23 mouse cellular contexts compared by ENCODE assay signal in genomic region chr16:29544829-29545228, GRCm38 (mm10). TPM values are rescaled to one million over a fixed set of nuclear protein-coding genes. Genes with fewer than 3 reads are reported as not detected.
DNase-seq lines count a peak whose midpoint lies in the region; ATAC-seq and TF ChIP-seq lines count a peak whose summit lies in the region.
"Had no signal": no experiment of that assay in that cellular context is flagged by ENCODE, and none has a peak within 500 bp of the region (broad histone marks: within the 10 kb centered on the region; RNA-seq: fewer than 3 reads in every experiment).

Gene Atp13a4 (minus strand): TSS chr16:29544864.

- H3K4me3 ChIP-seq in left cerebral cortex, adult 2 months = no peak within 1 kb of the TSS
- H3K4me3 ChIP-seq in hindbrain, embryonic 13.5 days = no peak within 1 kb of the TSS
- H3K4me3 ChIP-seq: heart, embryonic 13.5 days; limb, embryonic 10.5 days; myocyte; neural tube, embryonic 15.5 days had no signal

- no peak for TF ChIP-seq CTCF in left cerebral cortex, adult 2 months (IDR thresholded peaks at IDR 0.05)

- H3K27ac ChIP-seq in left cerebral cortex, adult 2 months = no peak within 1 kb of the TSS
- H3K27ac ChIP-seq in hindbrain, embryonic 13.5 days = no peak within 1 kb of the TSS
- H3K27ac ChIP-seq: heart, embryonic 13.5 days; kidney, postnatal 0 days; limb, embryonic 10.5 days; macrophage; neural tube, embryonic 15.5 days had no signal

- H3K9me3 ChIP-seq in hindbrain, embryonic 13.5 days = no peaks in the 10 kb centered on the region
- H3K9me3 ChIP-seq: heart, embryonic 13.5 days; limb, embryonic 10.5 days; neural tube, embryonic 15.5 days had no signal

- H3K9ac ChIP-seq in hindbrain, embryonic 13.5 days = no peak within 1 kb of the TSS
- H3K9ac ChIP-seq: forebrain, postnatal 0 days; heart, embryonic 13.5 days; lung, embryonic 14.5 days; neural tube, embryonic 15.5 days had no signal

- H3K4me1 ChIP-seq in hindbrain, embryonic 13.5 days (replicated peaks) = 0 out of 2 replicates have a peak, but pooled peaks cover 2% of the 10 kb centered on the region
- H3K4me1 ChIP-seq: heart, embryonic 13.5 days; limb, embryonic 10.5 days; neural tube, embryonic 15.5 days had no signal

- no peak for DNase-seq in left cerebral cortex, adult 2 months (ENCODE audit: extremely low spot score in 1 of 2, low spot score in 2 of 2)
- DNase-seq in left cerebral cortex, postnatal 14 days (ENCODE audit: low spot score in 2 of 2) = no peak
- peak; percentile 30 for DNase-seq in NIH3T3 (ENCODE audit: low read depth)
- DNase-seq in adrenal gland, postnatal 36 days = peak; percentile 40 to 57
- no peak for DNase-seq in layer of hippocampus, postnatal 36 days
- DNase-seq in gastrocnemius, postnatal 14 days = no peak
- DNase-seq: cerebellum, adult 18-20 months; forebrain, postnatal 0 days; heart, postnatal 36 days; kidney, adult 11 months; lung, embryonic 14.5 days; midbrain, embryonic 14.5 days; right cerebral cortex, postnatal 25 days had no signal

- no peak for ATAC-seq in hindbrain, embryonic 13.5 days (ENCODE audit: low FRiP score)
- ATAC-seq: forebrain, postnatal 0 days; hindbrain, embryonic 16.5 days had no signal

- no peaks in the 10 kb centered on the region for H3K36me3 ChIP-seq in hindbrain, embryonic 13.5 days
- H3K36me3 ChIP-seq: heart, embryonic 13.5 days; limb, embryonic 10.5 days; neural tube, embryonic 15.5 days had no signal

- intact Hi-C loops in left cerebral cortex, adult 2 months (cut with DNase I) = loop anchor here (5.0 kb wide), 1 partner anchor 88 kb away; no protein-coding TSS in a partner anchor
- intact Hi-C loops in left cerebral cortex, postnatal 14 days (cut with DNase I) = no loop called here
- intact Hi-C loops in gastrocnemius, postnatal 14 days (cut with DNase I; ENCODE audit: low total_unique reads) = no loop called here

- H3K4me2 ChIP-seq in hindbrain, embryonic 13.5 days = no peak within 1 kb of the TSS
- H3K4me2 ChIP-seq: heart, embryonic 13.5 days; liver, embryonic 11.5 days; lung, embryonic 14.5 days; neural tube, embryonic 15.5 days had no signal

- 83% methylated on average over 11 of the region's 11 CpGs for WGBS in hindbrain, embryonic 13.5 days

- H3K27me3 ChIP-seq in hindbrain, embryonic 13.5 days = no peaks in the 10 kb centered on the region
- H3K27me3 ChIP-seq: heart, embryonic 13.5 days; neural tube, embryonic 15.5 days had no signal

RNA-seq across cellular contexts. Expression of gene Atp13a4, which starts in this region (rescaled TPM):
- total RNA-seq in left cerebral cortex, adult 2 months (2021) = 10 to 100 TPM; 12.9 to 13.2 TPM
- total RNA-seq in left cerebral cortex, postnatal 14 days (2021) = 10 to 100 TPM in 1 of 2 experiments, 1 to 10 TPM in 1; 9.1 to 10.7 TPM
- not detected for total RNA-seq in adrenal gland, postnatal 36 days (2021)
- 10 to 100 TPM; 14.4 to 15.8 TPM for total RNA-seq in layer of hippocampus, postnatal 36 days (2021)
- total RNA-seq in gastrocnemius, postnatal 14 days (2021) = not detected
- polyA plus RNA-seq in hindbrain, embryonic 13.5 days (2015; fragmentation: Nextera tagmentation; extraction: Ambion mirVana) = 0.47 and 0.99 TPM in 2 replicates
- total RNA-seq: gastrocnemius, adult 8-10 months; heart, postnatal 36 days had no signal
- polyA plus RNA-seq: heart, embryonic 13.5 days; limb, embryonic 10.5 days had no signal

Comparison
In these comparisons a context has a peak if more than half of its experiments do, and no peak if none do; other contexts are left out.
1. RNA of gene Atp13a4 (total RNA-seq): 14.4 to 15.8 TPM in layer of hippocampus, postnatal 36 days, 12.9 to 13.2 TPM in left cerebral cortex, adult 2 months and 9.1 to 10.7 TPM in left cerebral cortex, postnatal 14 days; not detected in adrenal gland, postnatal 36 days and not detected in gastrocnemius, postnatal 14 days; every median in the first group is over 4 times any median in the second.
2. Peak in DNase-seq in adrenal gland, postnatal 36 days; RNA of the gene not detected or under 1 TPM.